Mouse (Mus musculus) CH12.LX (cell line): ENCODE data around the gene St14. TPM values are rescaled to one million over a fixed set of nuclear protein-coding genes. Genes with fewer than 3 reads are reported as not detected.

Experiments used
- DNase-seq: peaks from one replicate; pipeline ENCODE4 v3.0.0-alpha.2; 2013; ENCODE audit errors: extremely low read depth
- H3K27ac ChIP-seq: 2 replicates; pipeline ENCODE4 v1.5.1; 2012; ENCODE audit warnings: low read depth, mild to moderate bottlenecking, control low read depth, moderate library complexity; ENCODE audit not compliant: insufficient read depth
- H3K27me3 ChIP-seq: replicated peaks from 2 replicates; pipeline ENCODE3; 2012; ENCODE audit warnings: inconsistent platforms
- H3K36me3 ChIP-seq, 2 experiments: replicated peaks in 1 of 2; 2 replicates each; pipeline versions ENCODE3 to v1.6.1; 2012; ENCODE audit warnings: inconsistent platforms in 1 of 2, low read length in 1 of 2, mild to moderate bottlenecking in 1 of 2, mixed read lengths in 1 of 2, moderate library complexity in 1 of 2; ENCODE audit not compliant: control insufficient read depth in 1 of 2, insufficient read depth in 1 of 2
- H3K4me1 ChIP-seq, 2 experiments: 2 replicates each; pipeline ENCODE4 v1.6.1; 2012; ENCODE audit warnings: inconsistent platforms in 1 of 2, moderate library complexity in 1 of 2; ENCODE audit not compliant: insufficient read depth in 2 of 2, control insufficient read depth in 1 of 2
- H3K4me2 ChIP-seq: 2 replicates; pipeline ENCODE4 v1.6.1; 2012; ENCODE audit warnings: low read depth, mild to moderate bottlenecking, control low read depth; ENCODE audit not compliant: poor library complexity, insufficient read depth, severe bottlenecking
- H3K4me3 ChIP-seq, 3 experiments: fragments of 150-350 bp in 1 of 3; sonication (generic) in 1 of 3; replicated peaks in 1 of 3; 2 replicates each; pipeline versions ENCODE3 to v1.5.1; 2011 to 2012; ENCODE audit warnings: low read depth in 2 of 3, low read length in 2 of 3, mild to moderate bottlenecking in 2 of 3, moderate library complexity in 2 of 3, control low read depth in 1 of 3, improper control_type of control experiment in 1 of 3, inconsistent platforms in 1 of 3, mixed read lengths in 1 of 3; ENCODE audit not compliant: poor library complexity in 1 of 3
- H3K79me2 ChIP-seq: replicated peaks from 2 replicates; pipeline ENCODE4 v1.6.1; 2012; ENCODE audit warnings: mild to moderate bottlenecking, moderate library complexity; ENCODE audit not compliant: control insufficient read depth, poor library complexity, insufficient read depth, severe bottlenecking; ENCODE audit errors: extremely low read depth
- H3K9ac ChIP-seq: 2 replicates; pipeline ENCODE4 v1.6.1; 2012; ENCODE audit warnings: low read depth, mild to moderate bottlenecking, control low read depth, moderate library complexity; ENCODE audit not compliant: insufficient read depth
- H3K9me3 ChIP-seq: replicated peaks from 2 replicates; pipeline ENCODE3; 2012; ENCODE audit warnings: low read length, inconsistent platforms, mixed read lengths
- ETS1 ChIP-seq: conservative IDR thresholded peaks from 2 replicates; pipeline ENCODE4 v1.6.1; 2012; ENCODE audit warnings: low read depth, mild to moderate bottlenecking, inconsistent platforms, low read length, improper control_type of control experiment, moderate library complexity
- IRF4 ChIP-seq: IDR thresholded peaks from 2 replicates; pipeline ENCODE4 v1.6.1; 2014; ENCODE audit warnings: low read depth, mild to moderate bottlenecking, inconsistent platforms, low read length, improper control_type of control experiment
- JUND ChIP-seq: conservative IDR thresholded peaks from 2 replicates; pipeline ENCODE4 v1.6.1; 2011; ENCODE audit warnings: low read depth, low read length, improper control_type of control experiment
- KAT2A ChIP-seq: IDR thresholded peaks from 2 replicates; pipeline ENCODE4 v1.6.1; 2012; ENCODE audit warnings: low read length, improper control_type of control experiment, inconsistent platforms; ENCODE audit not compliant: insufficient replicate concordance
- MAFK ChIP-seq: IDR thresholded peaks from 2 replicates; pipeline ENCODE4 v1.6.1; 2011; ENCODE audit warnings: low read length, improper control_type of control experiment; ENCODE audit not compliant: insufficient replicate concordance
- MXI1 ChIP-seq: IDR thresholded peaks from 2 replicates; pipeline ENCODE4 v1.6.1; 2011; ENCODE audit warnings: mild to moderate bottlenecking, low read depth, low read length, improper control_type of control experiment
- NRF1 ChIP-seq: IDR thresholded peaks from 2 replicates; pipeline ENCODE4 v1.6.1; 2014; ENCODE audit warnings: low read depth, mild to moderate bottlenecking, inconsistent platforms, low read length, improper control_type of control experiment, moderate library complexity
- PAX5 ChIP-seq: IDR thresholded peaks from 2 replicates; pipeline ENCODE4 v1.6.1; 2012; ENCODE audit warnings: low read length, inconsistent platforms, mixed read lengths
- POLR2A ChIP-seq: IDR thresholded peaks from 2 replicates; pipeline ENCODE4 v1.6.1; 2011; ENCODE audit warnings: low read depth, mild to moderate bottlenecking, improper control_type of control experiment, low read length
- POLR2AphosphoS2 ChIP-seq: IDR thresholded peaks from 2 replicates; pipeline ENCODE4 v1.6.1; 2011; ENCODE audit warnings: low read depth, low read length, improper control_type of control experiment
- RAD21 ChIP-seq: IDR thresholded peaks from 2 replicates; pipeline ENCODE4 v1.6.1; 2011; ENCODE audit warnings: low read depth, mild to moderate bottlenecking, low read length, improper control_type of control experiment, moderate library complexity
- RCOR1 ChIP-seq: conservative IDR thresholded peaks from 2 replicates; pipeline ENCODE4 v1.6.1; 2012; ENCODE audit warnings: low read depth, mild to moderate bottlenecking, inconsistent platforms, low read length, improper control_type of control experiment
- SIN3A ChIP-seq: IDR thresholded peaks from 2 replicates; pipeline ENCODE4 v1.6.1; 2012; ENCODE audit warnings: low read length, improper control_type of control experiment, inconsistent platforms
- SMC3 ChIP-seq: IDR thresholded peaks from 2 replicates; pipeline ENCODE4 v1.6.1; 2011; ENCODE audit warnings: low read depth, low read length, improper control_type of control experiment
- USF2 ChIP-seq: conservative IDR thresholded peaks from 2 replicates; pipeline ENCODE4 v1.6.1; 2011; ENCODE audit warnings: low read depth, low read length, improper control_type of control experiment
- ZNF384 ChIP-seq: IDR thresholded peaks from 2 replicates; pipeline ENCODE4 v1.6.1; 2012; ENCODE audit warnings: low read depth, low read length, improper control_type of control experiment, inconsistent platforms
- dilution Hi-C: fragments of 300-500 bp; cut with MboI; formaldehyde crosslinking; loops from 2 replicates; pipeline ENCODE4 v1.14.3; 2020; ENCODE audit warnings: low sequenced_read_pairs; ENCODE audit not compliant: extremely low pct_unique_long_range_greater_than_20kb, extremely low pct_ligation_motif_present
- in situ Hi-C: fragments of 300-500 bp; cut with MboI; formaldehyde crosslinking; loops from 3 replicates; pipeline ENCODE4 v1.14.3; 2019; ENCODE audit warnings: low sequenced_read_pairs, low pct_ligation_motif_present, low pct_unique_long_range_greater_than_20kb, mixed read lengths
- polyA plus RNA-seq: library from polyadenylated mRNA; unstranded; fragments of >175 nt; gene quantifications from 2 replicates; pipeline ENCODE4 v1.2.1, GENCODE M21; 2012; ENCODE audit warnings: low read depth; ENCODE audit not compliant: insufficient read length
- total RNA-seq, 2 experiments: library from RNA; depleted of rRNA; stranded (reverse); fragments of 300-350 nt in 1 of 2; fragments of >200 nt in 1 of 2; gene quantifications; 2 replicates each; pipeline ENCODE4 v1.2.3; 2012 to 2014

St14 gene
- total and polyA plus RNA-seq, 3 experiments: 4.3 to 10.9 (median 8.6) TPM

DNA sequence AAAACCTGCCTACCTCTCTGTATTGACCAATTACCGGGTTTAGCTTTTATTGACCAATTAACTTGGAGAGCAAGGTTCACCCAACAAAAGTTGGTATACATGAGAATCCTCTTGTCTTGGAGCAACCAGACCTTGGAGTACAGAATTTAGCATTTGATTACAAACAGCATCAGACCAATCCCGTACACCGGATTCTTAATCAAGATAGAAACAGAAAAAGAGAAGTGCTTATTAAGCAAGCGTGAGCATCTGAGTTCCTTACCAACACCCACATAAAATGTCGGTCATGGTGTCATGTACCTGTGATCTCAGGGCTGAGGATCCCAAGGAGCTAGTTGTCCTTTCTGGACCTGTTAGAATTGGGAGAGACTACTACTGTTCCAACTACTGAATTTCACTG lies 81.4 kb downstream of the St14 start:
- in situ Hi-C loops: no loop called here
- no peak for DNase-seq
- no peak for TF ChIP-seq SMC3
- TF ChIP-seq IRF4: no peak
- TF ChIP-seq POLR2AphosphoS2: no peak
- no peak for TF ChIP-seq JUND
- TF ChIP-seq SIN3A: no peak
- no peak for TF ChIP-seq ETS1
- TF ChIP-seq PAX5: no peak
- TF ChIP-seq NRF1: no peak
- no peak for TF ChIP-seq MAFK
- TF ChIP-seq ZNF384: no peak
- no peak for TF ChIP-seq POLR2A
- no peak for TF ChIP-seq MXI1
- no peak for TF ChIP-seq RCOR1
- TF ChIP-seq KAT2A: no peak
- no peak for TF ChIP-seq RAD21
- TF ChIP-seq USF2: no peak

More for the DNA sequence above, 81.4 kb downstream of the St14 start:
- peaks cover 3% of the 10 kb centered on the region; the same call in 1 of the 2 replicates for H3K79me2 ChIP-seq
- peaks cover 6 to 20% of the 10 kb centered on the region in 2 experiments for H3K36me3 ChIP-seq
- no peak overlapping the region for H3K9ac ChIP-seq
- no peaks in the 10 kb centered on the region for H3K4me1 ChIP-seq
- no peak overlapping the region for H3K27ac ChIP-seq
- no peaks in the 10 kb centered on the region for H3K27me3 ChIP-seq
- no peak overlapping the region for H3K4me3 ChIP-seq
- H3K4me2 ChIP-seq: no peak overlapping the region
- dilution Hi-C loops: no loop called here
- no peaks in the 10 kb centered on the region for H3K9me3 ChIP-seq

Other genes with a start within 250 kb of the St14 start
- gene Adamts15, start 209.4 kb downstream of the St14 start, total RNA-seq (2012; rRNA removed): not detected in 2 replicates
- not detected in 2 replicates for gene Adamts15, start 209.4 kb downstream of the St14 start, total RNA-seq (2014; rRNA removed)
- not detected in 2 replicates for gene Adamts15, start 209.4 kb downstream of the St14 start, polyA plus RNA-seq
- not detected in 2 replicates for gene Adamts8, start 189.3 kb downstream of the St14 start, total RNA-seq (2012; rRNA removed)
- not detected in 2 replicates for gene Adamts8, start 189.3 kb downstream of the St14 start, total RNA-seq (2014; rRNA removed)
- not detected in 2 replicates for gene Adamts8, start 189.3 kb downstream of the St14 start, polyA plus RNA-seq
- 9.1 and 10.3 TPM in 2 replicates for gene Zbtb44, start 101.2 kb downstream of the St14 start, total RNA-seq (2012; rRNA removed)
- gene Zbtb44, start 101.2 kb downstream of the St14 start, total RNA-seq (2014; rRNA removed): 14.3 and 16.8 TPM in 2 replicates
- gene Zbtb44, start 101.2 kb downstream of the St14 start, polyA plus RNA-seq: 13.4 and 14.0 TPM in 2 replicates
- gene Aplp2, start 80.0 kb upstream of the St14 start, total RNA-seq (2012; rRNA removed): 26.0 and 30.4 TPM in 2 replicates
- gene Aplp2, start 80.0 kb upstream of the St14 start, total RNA-seq (2014; rRNA removed): 39.1 and 44.3 TPM in 2 replicates
- 52.7 and 55.1 TPM in 2 replicates for gene Aplp2, start 80.0 kb upstream of the St14 start, polyA plus RNA-seq
- gene Prdm10, start 148.7 kb upstream of the St14 start, total RNA-seq (2012; rRNA removed): 4.5 TPM in 2 replicates
- gene Prdm10, start 148.7 kb upstream of the St14 start, total RNA-seq (2014; rRNA removed): 3.9 and 4.7 TPM in 2 replicates
- 5.2 and 6.7 TPM in 2 replicates for gene Prdm10, start 148.7 kb upstream of the St14 start, polyA plus RNA-seq